Comparison of ENCODE assay signal across 9 mouse cellular contexts in genomic region chr9:63755671-63756543, GRCm38 (mm10). TPM values are rescaled to one million over a fixed set of nuclear protein-coding genes. Genes with fewer than 3 reads are reported as not detected.
DNase-seq lines count a peak whose midpoint lies in the region; ATAC-seq and TF ChIP-seq lines count a peak whose summit lies in the region.
"Had no signal": no experiment of that assay in that cellular context is flagged by ENCODE, and none has a peak within 500 bp of the region (broad histone marks: within the 10 kb centered on the region; RNA-seq: fewer than 3 reads in every experiment).

No protein-coding gene starts in this region.

- peak overlapping the region; percentile 99 for H3K27ac ChIP-seq in forebrain, embryonic 10.5 days
- H3K27ac ChIP-seq in intestine, embryonic 16.5 days (ENCODE audit: low read length) = peak overlapping the region; percentile 31
- H3K27ac ChIP-seq in neural tube, embryonic 14.5 days (ENCODE audit: low read depth, low read length) = no peak overlapping the region; the same call in 1 of the 2 replicates

- no peaks in the 10 kb centered on the region for H3K27me3 ChIP-seq in C2C12 (ENCODE audit: control insufficient read depth, insufficient read depth, insufficient read length)
- H3K27me3 ChIP-seq in forebrain, embryonic 10.5 days (ENCODE audit: poor library complexity, severe bottlenecking) = peaks cover 4% of the 10 kb centered on the region; the same call in 1 of the 2 replicates
- no peaks in the 10 kb centered on the region for H3K27me3 ChIP-seq in intestine, embryonic 16.5 days (replicated peaks; ENCODE audit: control insufficient read depth, insufficient read depth, low read length)
- H3K27me3 ChIP-seq in neural tube, embryonic 14.5 days (ENCODE audit: control insufficient read depth, insufficient read depth, low read length) = no peaks in the 10 kb centered on the region

- ATAC-seq in intestine, embryonic 16.5 days = no peak
- ATAC-seq in neural tube, embryonic 14.5 days (ENCODE audit: low read depth) = no peak

- H3K9me3 ChIP-seq in forebrain, embryonic 10.5 days = no peaks in the 10 kb centered on the region
- H3K9me3 ChIP-seq in intestine, embryonic 16.5 days (ENCODE audit: control insufficient read depth, low read length) = no peaks in the 10 kb centered on the region
- H3K9me3 ChIP-seq in neural tube, embryonic 14.5 days (ENCODE audit: control insufficient read depth, low read length) = no peaks in the 10 kb centered on the region
- H3K9me3 ChIP-seq: G1E had no signal

- peaks cover 94% of the 10 kb centered on the region for H3K4me1 ChIP-seq in forebrain, embryonic 10.5 days
- H3K4me1 ChIP-seq in intestine, embryonic 16.5 days (ENCODE audit: control insufficient read depth, insufficient read depth, low read length) = peaks cover 67% of the 10 kb centered on the region
- peaks cover 32% of the 10 kb centered on the region for H3K4me1 ChIP-seq in neural tube, embryonic 14.5 days (ENCODE audit: control insufficient read depth, insufficient read depth, low read length)

- H3K79me3 ChIP-seq in C2C12 (ENCODE audit: low read depth) = peaks cover 13% of the 10 kb centered on the region

- no peak for TF ChIP-seq CTCF in C2C12 (IDR thresholded peaks at IDR 0.05; ENCODE audit: control insufficient read depth, insufficient read depth, insufficient read length)

- WGBS in forebrain, embryonic 10.5 days = 40% methylated on average over 15 of the region's 15 CpGs
- 15% methylated on average over 13 of the region's 15 CpGs for WGBS in intestine, embryonic 16.5 days
- 29% methylated on average over 15 of the region's 15 CpGs for WGBS in neural tube, embryonic 14.5 days

- H3K4me3 ChIP-seq in C2C12 (ENCODE audit: insufficient read depth, poor library complexity, severe bottlenecking) = peak overlapping the region; percentile 59
- peak overlapping the region; percentile 88 for H3K4me3 ChIP-seq in forebrain, embryonic 10.5 days
- H3K4me3 ChIP-seq in intestine, embryonic 16.5 days (ENCODE audit: low read length) = peak overlapping the region; percentile 95
- peak overlapping the region; percentile 74 for H3K4me3 ChIP-seq in neural tube, embryonic 14.5 days (ENCODE audit: low read depth, low read length)

- DNase-seq in embryo, embryonic 10 days (ENCODE audit: low spot score) = peak; percentile 39
- DNase-seq in embryo, embryonic 9.5 days (ENCODE audit: extremely low spot score) = no peak
- no peak for DNase-seq in forebrain, embryonic 10.5 days (ENCODE audit: extremely low spot score, low spot score)
- DNase-seq in adrenal gland, postnatal 10 days = no peak
- DNase-seq in right cerebral cortex, adult 2 months (ENCODE audit: low spot score in 2 of 2) = no peak

- peak overlapping the region; percentile 96 for H3K9ac ChIP-seq in intestine, embryonic 16.5 days (ENCODE audit: low read depth, low read length)
- peak overlapping the region; percentile 70; the same call in 1 of the 2 replicates for H3K9ac ChIP-seq in neural tube, embryonic 14.5 days (replicated peaks; ENCODE audit: low read depth, low read length)

- peak overlapping the region; percentile 85 for H3K4me2 ChIP-seq in intestine, embryonic 16.5 days (ENCODE audit: low read depth, low read length)
- peak overlapping the region; percentile 99 for H3K4me2 ChIP-seq in neural tube, embryonic 14.5 days (ENCODE audit: low read depth, low read length)

- peaks cover 60% of the 10 kb centered on the region for H3K79me2 ChIP-seq in C2C12 (ENCODE audit: control insufficient read depth, insufficient read depth)

- H3K36me3 ChIP-seq in C2C12 (ENCODE audit: control insufficient read depth, insufficient read depth) = no peaks in the 10 kb centered on the region
- H3K36me3 ChIP-seq in forebrain, embryonic 10.5 days (replicated peaks) = peaks cover 16% of the 10 kb centered on the region
- H3K36me3 ChIP-seq in intestine, embryonic 16.5 days (ENCODE audit: control insufficient read depth, insufficient read depth, low read length) = no peaks in the 10 kb centered on the region
- H3K36me3 ChIP-seq in neural tube, embryonic 14.5 days (ENCODE audit: control insufficient read depth, insufficient read depth, low read length) = no peaks in the 10 kb centered on the region
- H3K36me3 ChIP-seq: G1E had no signal

- no peak overlapping the region for H3ac ChIP-seq in C2C12 (ENCODE audit: control insufficient read depth, insufficient read length, low read depth)

TF ChIP-seq in C2C12, 6 proteins besides CTCF, POLR2A, EP300 and RAD21:
- no peak for TF ChIP-seq MYOD1 (IDR thresholded peaks at IDR 0.05; ENCODE audit: control insufficient read depth, insufficient read length, low read depth)
- TF ChIP-seq FOSL1 (IDR thresholded peaks at IDR 0.05; ENCODE audit: insufficient read depth, low read length, poor library complexity, severe bottlenecking) = no peak
- TF ChIP-seq CEBPB (IDR thresholded peaks at IDR 0.05; ENCODE audit: low read depth) = no peak
- no peak for TF ChIP-seq MYOG (IDR thresholded peaks at IDR 0.05; ENCODE audit: control insufficient read depth, extremely low read depth, insufficient read length)
- TF ChIP-seq USF1 (IDR thresholded peaks at IDR 0.05; ENCODE audit: low read depth) = no peak
- TF ChIP-seq MAX (IDR thresholded peaks at IDR 0.05) = no peak

RNA-seq across cellular contexts. Expression of gene Smad3, which starts 1.9 kb away (rescaled TPM):
- 6.3 TPM for polyA plus RNA-seq in C2C12 (2012; fragmentation: generic; extraction: Trizol)
- 22.1 and 25.5 TPM in 2 replicates for polyA plus RNA-seq in forebrain, embryonic 10.5 days (2016; fragmentation: Nextera tagmentation; extraction: Ambion mirVana)
- polyA plus RNA-seq in intestine, embryonic 16.5 days (2015; fragmentation: Nextera tagmentation; extraction: Ambion mirVana) = 10.9 and 11.8 TPM in 2 replicates
- polyA plus RNA-seq in neural tube, embryonic 14.5 days (2014; fragmentation: Nextera tagmentation; extraction: Ambion mirVana) = 6.4 and 9.3 TPM in 2 replicates
- 10 to 100 TPM; 24.4 to 31.8 TPM for total RNA-seq in adrenal gland, postnatal 10 days (2021)
